Mouse (Mus musculus) G1E (cell line): Measurements from ENCODE around the gene 1700001P01Rik.

ENCODE experiments used
- CTCF ChIP-seq: IDR thresholded peaks from 2 replicates; pipeline ENCODE4 v1.5.1; 2012; ENCODE audit warnings: low read depth, low read length, inconsistent platforms, mixed read lengths
- TAL1 ChIP-seq: conservative IDR thresholded peaks from 2 replicates; pipeline ENCODE4 v1.6.1; 2012; ENCODE audit warnings: low read depth, low read length, inconsistent platforms, mixed read lengths

DNA sequence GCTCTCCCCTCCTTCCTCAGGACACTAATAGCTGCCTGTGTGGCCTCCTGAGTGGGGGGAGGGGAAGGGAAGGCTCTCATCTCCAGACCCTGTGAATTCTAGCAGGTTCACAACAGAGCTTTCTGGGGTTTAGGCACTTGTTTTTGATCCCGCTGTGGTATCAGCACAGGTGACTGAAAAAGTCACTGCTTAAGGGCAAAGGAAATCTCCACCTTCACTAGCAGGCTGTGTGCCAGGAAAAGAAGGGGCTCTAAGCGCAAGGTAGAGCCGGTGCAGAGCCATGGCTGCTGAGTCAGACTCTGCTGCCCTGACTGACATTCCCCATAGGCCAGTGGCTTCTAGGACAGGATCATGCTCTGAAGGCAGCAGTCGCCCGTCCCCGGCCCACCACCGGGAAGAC, 47.0 kb downstream of the 1700001P01Rik start:
- TF ChIP-seq CTCF, result no peak
- no peak for TF ChIP-seq TAL1
